Mouse (Mus musculus): ENCODE measurements at regions not wholly inside any gene's neighbourhood (a gene's known extent, or its start where the extent isn't known, plus 50 kb on each side); places are given as distances from the start of the nearest gene placed in this dataset.
A peak's percentile ranks its signal among the peaks of the same experiment; 100 is the strongest.

DNA sequence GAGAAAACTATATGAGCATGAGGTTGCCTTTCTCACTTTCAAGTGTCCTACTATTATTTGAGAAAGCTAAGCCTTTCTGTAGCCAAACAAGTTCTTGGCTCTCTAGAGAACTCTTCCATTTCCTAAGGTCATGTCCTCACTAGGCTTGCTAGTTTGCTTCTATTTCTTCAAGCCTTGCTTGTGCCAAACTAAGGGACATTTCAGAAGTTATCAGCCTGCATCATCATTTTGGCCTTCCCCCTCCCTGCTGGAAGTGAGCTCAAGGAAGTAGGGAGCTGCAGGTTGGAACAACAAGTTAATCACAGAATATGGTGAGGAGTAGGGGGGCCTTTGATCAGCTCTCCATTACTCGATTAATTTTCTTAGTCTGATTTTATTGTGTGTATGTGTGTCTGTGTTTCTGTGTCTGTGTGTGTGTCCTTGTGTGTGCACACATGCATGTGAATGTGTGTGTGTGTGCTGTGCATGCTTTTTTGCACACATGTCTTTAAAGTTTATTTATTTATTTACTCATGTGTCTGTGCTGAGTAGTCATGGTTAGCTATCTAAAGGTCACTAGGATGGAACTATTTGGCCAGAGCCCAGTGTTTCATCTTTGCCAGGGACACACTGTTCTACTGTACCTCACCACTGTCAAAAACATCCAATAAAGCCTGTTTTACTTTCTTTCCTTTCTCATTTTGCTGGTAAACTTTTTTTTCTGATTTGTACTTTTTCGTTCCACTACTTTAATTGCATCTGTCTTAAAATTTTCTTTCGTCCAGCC is 371.4 kb upstream of the Eda2r start:
- intact Hi-C loops (cut with DNase I) = no loop called here

DNA sequence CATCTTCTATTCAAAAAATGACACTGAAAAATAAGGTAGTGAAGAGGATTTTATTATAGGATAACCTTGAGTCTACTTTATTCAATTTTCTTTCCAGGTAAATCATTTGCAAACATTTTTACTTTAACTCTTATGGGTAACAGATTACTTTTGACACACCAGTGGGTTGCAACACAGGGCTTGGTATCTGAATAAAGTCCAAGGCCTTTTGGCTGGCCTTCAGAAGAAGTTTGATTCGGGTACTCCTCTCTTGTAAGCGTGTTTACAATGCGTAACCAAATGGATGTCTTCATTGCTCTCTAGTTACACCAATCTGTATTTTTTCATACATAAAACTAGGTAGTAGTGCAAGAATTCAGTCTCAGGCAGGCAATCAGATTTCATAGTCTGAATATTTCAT is 367.3 kb upstream of the Eda2r start:
- intact Hi-C loops (cut with DNase I) = no loop called here
- DNase-seq (ENCODE audit: low spot score in 2 of 2) = no peak

More for the DNA sequence above, 371.4 kb upstream of the Eda2r start:
- DNase-seq (ENCODE audit: low spot score in 2 of 2) = no peak

DNA sequence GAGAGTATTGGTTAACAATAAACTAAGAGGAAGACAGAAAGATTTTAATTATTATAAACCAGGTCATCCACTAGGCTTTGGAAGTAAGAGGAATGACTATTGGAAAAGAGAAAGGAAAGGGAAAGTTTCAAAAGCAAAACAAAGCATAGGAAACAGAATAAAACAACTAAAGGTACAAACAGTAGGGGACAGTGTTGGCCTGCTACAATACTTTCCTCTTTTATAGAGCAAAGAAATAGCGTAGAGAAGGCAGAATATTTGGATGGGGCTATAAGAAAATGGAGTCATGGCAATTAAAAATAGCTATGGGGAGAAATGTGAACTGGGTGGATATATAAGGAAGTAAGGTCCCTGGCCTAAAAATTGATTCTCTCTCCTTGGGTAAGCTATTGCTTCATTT is 347.5 kb upstream of the Eda2r start:
- intact Hi-C loops (cut with DNase I) = no loop called here
- no peak for DNase-seq (ENCODE audit: low spot score in 2 of 2)

DNA sequence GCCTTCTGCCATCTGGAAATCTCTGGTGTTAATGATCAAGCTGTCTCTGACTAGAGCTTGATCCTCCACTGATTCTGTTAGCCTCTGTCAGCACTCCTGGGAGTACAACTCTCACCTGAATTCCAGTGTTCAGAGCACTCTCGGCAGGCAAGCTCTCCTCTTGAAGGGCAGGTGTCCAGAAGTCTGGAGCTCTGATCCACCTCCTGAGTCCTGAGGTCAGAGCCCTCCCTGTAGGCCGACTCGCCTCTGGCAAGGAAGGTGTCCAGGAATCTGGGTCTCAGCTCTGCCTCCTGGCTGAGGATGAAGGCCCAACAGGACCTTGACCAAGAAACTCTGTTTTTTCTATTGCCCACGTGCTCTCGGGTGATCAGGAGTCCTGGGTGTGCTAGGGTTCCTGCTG is 330.8 kb upstream of the Eda2r start:
- no peak for DNase-seq (ENCODE audit: low spot score in 2 of 2)
- intact Hi-C loops (cut with DNase I) = no loop called here

DNA sequence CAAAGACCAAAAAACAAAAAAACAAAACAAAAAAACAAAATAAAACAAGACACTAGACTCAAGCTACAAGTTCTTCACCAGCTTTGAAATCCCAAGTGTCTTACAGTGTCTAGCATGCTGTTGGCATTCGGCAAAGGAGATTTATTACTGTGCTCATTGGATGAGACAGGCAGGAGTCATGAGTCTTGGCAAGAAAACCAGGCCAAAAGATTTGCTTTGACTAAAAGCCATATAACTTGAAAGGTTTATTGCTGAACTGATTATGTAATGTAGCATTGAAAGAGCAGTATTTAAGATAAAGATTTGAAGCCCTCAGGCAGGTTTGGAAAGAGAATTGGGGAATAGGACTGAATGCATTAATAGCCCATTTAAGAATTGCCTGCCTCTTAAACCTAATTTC is 281.7 kb upstream of the Eda2r start:
- intact Hi-C loops (cut with DNase I) = no loop called here

DNA sequence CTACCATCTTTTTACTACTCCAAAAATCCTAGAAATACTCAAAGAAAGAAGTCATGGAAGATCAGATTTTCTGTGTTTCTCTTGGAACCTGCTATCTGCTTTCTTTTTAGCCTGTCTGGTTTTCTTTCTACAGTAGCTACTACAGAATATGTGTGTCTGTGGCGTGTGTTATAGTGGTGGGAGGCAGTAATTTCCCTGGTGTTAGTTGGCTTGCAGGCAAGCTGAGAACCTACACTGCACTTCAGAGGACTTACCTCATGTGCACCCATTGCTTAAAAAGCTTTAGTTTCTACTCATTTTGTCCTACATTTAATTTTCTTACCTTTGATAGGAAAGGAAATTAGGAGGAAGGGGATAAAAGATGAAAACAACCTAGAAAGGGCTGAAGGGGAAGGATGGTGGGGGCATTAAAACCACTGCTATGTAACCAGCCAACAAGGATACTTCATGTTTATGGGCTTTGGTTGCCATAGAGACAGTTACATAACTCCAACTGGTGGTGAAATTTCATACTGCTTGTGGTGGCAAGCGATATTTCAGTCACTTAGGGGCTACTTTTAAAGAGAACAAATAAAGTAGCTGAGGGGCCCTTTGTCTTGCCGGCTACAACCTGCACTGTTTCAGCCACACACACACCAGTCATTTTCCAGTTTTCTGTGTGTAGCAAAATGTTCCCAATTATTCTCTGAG is 274.7 kb upstream of the Eda2r start:
- intact Hi-C loops (cut with DNase I) = no loop called here
- DNase-seq (ENCODE audit: low spot score in 2 of 2) = peak in 1 of 2 experiments; percentile 42

More for the DNA sequence above, 281.7 kb upstream of the Eda2r start:
- DNase-seq (ENCODE audit: low spot score in 2 of 2) = no peak
